Mouse (Mus musculus) hindbrain, embryonic 14.5 days (tissue): ENCODE measurements around the gene Rps16. TPM values are rescaled to one million over a fixed set of nuclear protein-coding genes. Genes with fewer than 3 reads are reported as not detected.

Experiments used
- ATAC-seq: fragments of 200-750 bp; cut with Nextera tagmentation; 2 replicates; pipeline ENCODE4 v1.8.0; 2017; ENCODE audit warnings: moderate number of reproducible peaks, mild to moderate bottlenecking, moderate TSS enrichment, moderate library complexity; ENCODE audit not compliant: low FRiP score
- DNase-seq: peaks from one replicate; pipeline ENCODE4 v3.0.0-alpha.2; 2015; ENCODE audit warnings: low spot score
- H3K27ac ChIP-seq: fragments of 300-500 bp; sonication (generic); 2 replicates; pipeline ENCODE4 v1.5.1; 2014; ENCODE audit warnings: mild to moderate bottlenecking, moderate library complexity
- H3K27me3 ChIP-seq: fragments of 300-500 bp; sonication (generic); 2 replicates; pipeline ENCODE4 v1.6.1; 2014; ENCODE audit warnings: mild to moderate bottlenecking, low read length, mixed read lengths; ENCODE audit not compliant: control insufficient read depth, insufficient read depth
- H3K36me3 ChIP-seq: fragments of 300-500 bp; sonication (generic); replicated peaks from 2 replicates; pipeline ENCODE4 v1.6.1; 2014; ENCODE audit not compliant: control insufficient read depth, insufficient read depth
- H3K4me1 ChIP-seq: fragments of 300-500 bp; sonication (generic); replicated peaks from 2 replicates; pipeline ENCODE4 v1.6.1; 2014; ENCODE audit warnings: antibody characterized with exemption, low read length, mixed read lengths; ENCODE audit not compliant: control insufficient read depth, insufficient read depth
- H3K4me2 ChIP-seq: fragments of 300-500 bp; sonication (generic); replicated peaks from 2 replicates; pipeline ENCODE4 v1.6.1; 2014; ENCODE audit warnings: mild to moderate bottlenecking, moderate library complexity
- H3K4me3 ChIP-seq: fragments of 300-500 bp; sonication (generic); replicated peaks from 2 replicates; pipeline ENCODE4 v1.5.1; 2014; ENCODE audit warnings: mild to moderate bottlenecking, low read length
- H3K9ac ChIP-seq: fragments of 300-500 bp; sonication (generic); 2 replicates; pipeline ENCODE4 v1.6.1; 2014
- H3K9me3 ChIP-seq: fragments of 300-500 bp; sonication (generic); 2 replicates; pipeline ENCODE4 v1.6.1; 2016; ENCODE audit warnings: low read length; ENCODE audit not compliant: control insufficient read depth
- WGBS: fragments of 180-500 bp; shearing (Covaris S2); extraction: QIAGEN DNeasy Blood & Tissue Kit; methylation state at CpG from one replicate; pipeline ENCODE4 v1.1.7; 2014; 5-methylcytosine and 5-hydroxymethylcytosine counted together
- polyA plus RNA-seq: library from polyadenylated mRNA; unstranded; fragments of >200 nt; fragmentation: Nextera tagmentation; extraction: Ambion mirVana; gene quantifications from 2 replicates; pipeline ENCODE4 v1.2.1, GENCODE M21; 2014

Rps16 gene
- polyA plus RNA-seq = 521 and 677 TPM in 2 replicates

GRCm38 (mm10) chr7:28350155-28350883 is at the start of gene Rps16:
TSS of gene Rps16 (plus strand) at chr7:28350652.
- peak; percentile 95 for ATAC-seq

GRCm38 (mm10) chr7:28301616-28302433 is 48.6 kb upstream of the Rps16 start, which contains the start of gene Dll3:
TSS of gene Dll3 (minus strand) at chr7:28302238.
- Histone ChIP-seq H3K4me3 (peak within 1 kb of the TSS; percentile 40), H3K9me3 (no peaks in the 10 kb centered on the region), H3K4me2 (peak within 1 kb of the TSS; percentile 66), H3K9ac (peak within 1 kb of the TSS; percentile 60), H3K4me1 (peaks cover 9% of the 10 kb centered on the region; the same call in 1 of the 2 replicates), H3K27me3 (no peaks in the 10 kb centered on the region), H3K27ac (peak within 1 kb of the TSS; percentile 77), H3K36me3 (peaks cover 22% of the 10 kb centered on the region)
- WGBS = under 1% methylated on average over 30 of the region's 30 CpGs
- peak; percentile 70; the same call in 1 of the 2 replicates for ATAC-seq
- peak; percentile 69 for DNase-seq

More at GRCm38 (mm10) chr7:28350155-28350883, at the start of gene Rps16:
- H3K9me3 ChIP-seq = no peaks in the 10 kb centered on the region
- peaks cover 16% of the 10 kb centered on the region for H3K4me1 ChIP-seq
- H3K27me3 ChIP-seq = no peaks in the 10 kb centered on the region
- DNase-seq = peak; percentile 99
- peak within 1 kb of the TSS; percentile 88 for H3K4me2 ChIP-seq
- H3K27ac ChIP-seq = peak within 1 kb of the TSS; percentile 90
- H3K36me3 ChIP-seq = peaks cover 37% of the 10 kb centered on the region
- WGBS = under 1% methylated on average over 49 of the region's 50 CpGs
- peak within 1 kb of the TSS; percentile 97 for H3K9ac ChIP-seq
- peak within 1 kb of the TSS; percentile 86 for H3K4me3 ChIP-seq

- Histone ChIP-seq H3K9ac (no peak overlapping the region), H3K4me3 (no peak overlapping the region), H3K4me2 (no peak overlapping the region), H3K27me3 (no peaks in the 10 kb centered on the region), H3K36me3 (peaks cover 58% of the 10 kb centered on the region), H3K9me3 (no peaks in the 10 kb centered on the region), H3K27ac (no peak overlapping the region), H3K4me1 (peaks cover 13% of the 10 kb centered on the region; the same call in 1 of the 2 replicates)
- ATAC-seq (no peak), DNase-seq (no peak)
- WGBS = 85% methylated on average over 10 of the region's 10 CpGs
These were observed 44.8 kb upstream of the Rps16 start for GRCm38 (mm10) chr7:28305641-28306040.

DNA sequence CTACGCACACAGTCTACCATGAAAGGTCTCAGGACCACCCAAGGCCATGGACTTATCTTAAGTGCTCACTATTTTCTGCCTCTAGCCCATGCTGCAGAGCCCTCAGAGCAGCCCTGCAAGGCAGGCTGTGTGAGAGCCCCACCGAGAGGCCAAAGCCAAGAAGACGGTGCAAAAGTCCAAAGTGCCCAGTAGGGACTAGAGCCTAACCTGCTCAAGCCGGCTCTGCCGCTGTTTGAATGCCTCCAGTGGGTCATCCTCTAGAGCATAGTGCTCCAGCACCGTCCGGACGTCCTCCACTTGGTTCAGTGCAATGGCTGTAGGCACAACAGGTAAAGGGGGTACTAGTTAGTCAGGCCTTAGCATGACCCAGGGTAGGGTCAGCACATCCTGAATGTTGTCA is 44.2 kb upstream of the Rps16 start:
- Histone ChIP-seq H3K4me2 (no peak overlapping the region), H3K27me3 (no peaks in the 10 kb centered on the region), H3K36me3 (peaks cover 58% of the 10 kb centered on the region), H3K9ac (no peak overlapping the region), H3K27ac (no peak overlapping the region), H3K4me3 (no peak overlapping the region), H3K4me1 (peaks cover 18% of the 10 kb centered on the region; the same call in 1 of the 2 replicates), H3K9me3 (no peaks in the 10 kb centered on the region)
- ATAC-seq (no peak), DNase-seq (no peak)
- 96% methylated on average over 8 of the region's 8 CpGs for WGBS

- DNase-seq = no peak
- Histone ChIP-seq H3K9ac (no peak overlapping the region), H3K27ac (no peak overlapping the region), H3K9me3 (no peaks in the 10 kb centered on the region), H3K4me1 (peaks cover 14% of the 10 kb centered on the region), H3K4me3 (no peak overlapping the region), H3K36me3 (peaks cover 66% of the 10 kb centered on the region), H3K27me3 (no peaks in the 10 kb centered on the region), H3K4me2 (no peak overlapping the region)
- 37% methylated on average over 9 of the region's 9 CpGs for WGBS
- ATAC-seq = no peak
These were observed 40.7 kb upstream of the Rps16 start for GRCm38 (mm10) chr7:28309737-28310136.

DNA sequence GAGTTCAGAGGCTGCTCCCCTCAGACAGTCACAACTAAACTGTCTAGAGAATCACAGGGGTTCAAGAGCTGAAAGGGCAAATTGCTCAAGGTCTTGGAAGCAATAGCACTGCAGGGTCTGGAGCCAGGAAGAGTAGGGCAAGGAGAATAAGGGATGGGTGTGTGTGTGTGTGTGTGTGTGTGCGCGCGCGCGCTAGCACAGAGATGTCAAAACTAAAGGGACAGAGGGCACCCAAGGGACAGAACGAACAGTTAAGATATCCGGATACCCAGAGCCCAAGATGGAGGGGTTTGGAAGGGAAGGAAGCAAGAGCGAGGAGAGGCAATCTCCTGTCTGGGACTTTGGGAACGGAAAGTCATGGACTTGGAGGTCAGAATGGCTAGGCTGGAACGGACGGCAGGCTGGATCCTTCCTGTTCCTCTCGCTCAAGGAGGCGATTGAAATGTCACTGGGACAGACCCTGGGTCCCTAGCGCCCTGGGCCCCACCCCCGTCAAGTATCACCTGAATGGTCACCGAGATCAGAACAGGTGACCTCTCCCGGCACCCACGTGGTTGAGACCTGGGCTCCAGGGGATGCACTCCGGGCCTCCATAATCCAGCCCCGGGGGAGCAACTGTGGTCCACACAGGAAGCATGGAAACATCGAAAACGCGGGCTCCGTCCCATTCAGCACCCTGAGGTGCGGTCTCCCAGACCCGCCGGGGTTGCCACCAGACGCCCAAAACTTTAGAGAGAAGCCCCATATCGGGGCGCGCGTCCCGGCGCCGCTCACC is 39.1 kb upstream of the Rps16 start:
- H3K36me3 ChIP-seq = peaks cover 66% of the 10 kb centered on the region
- 5% methylated on average over 35 of the region's 35 CpGs for WGBS

GRCm38 (mm10) chr7:28311926-28312543 is 38.4 kb upstream of the Rps16 start, which contains the start of gene Timm50:
TSS of gene Timm50 (minus strand) at chr7:28312072.
- WGBS = under 1% methylated on average over 45 of the region's 45 CpGs
- ATAC-seq (peak; percentile 95), DNase-seq (peak; percentile 98)
- peaks cover 14% of the 10 kb centered on the region for H3K4me1 ChIP-seq
- H3K4me2 ChIP-seq = peak within 1 kb of the TSS; percentile 92
- H3K27me3 ChIP-seq = no peaks in the 10 kb centered on the region
- peak within 1 kb of the TSS; percentile 93 for H3K9ac ChIP-seq
- H3K4me3 ChIP-seq = peak within 1 kb of the TSS; percentile 98
- H3K9me3 ChIP-seq = no peaks in the 10 kb centered on the region
- H3K27ac ChIP-seq = peak within 1 kb of the TSS; percentile 71
- H3K36me3 ChIP-seq = peaks cover 66% of the 10 kb centered on the region

More for the DNA sequence above, 39.1 kb upstream of the Rps16 start:
- Histone ChIP-seq H3K27me3 (no peaks in the 10 kb centered on the region), H3K9me3 (no peaks in the 10 kb centered on the region), H3K4me1 (peaks cover 14% of the 10 kb centered on the region), H3K4me2 (peak overlapping the region; percentile 92), H3K27ac (peak overlapping the region; percentile 71), H3K9ac (peak overlapping the region; percentile 93), H3K4me3 (peak overlapping the region; percentile 98)
- DNase-seq = no peak
- ATAC-seq = peak; percentile 60

DNA sequence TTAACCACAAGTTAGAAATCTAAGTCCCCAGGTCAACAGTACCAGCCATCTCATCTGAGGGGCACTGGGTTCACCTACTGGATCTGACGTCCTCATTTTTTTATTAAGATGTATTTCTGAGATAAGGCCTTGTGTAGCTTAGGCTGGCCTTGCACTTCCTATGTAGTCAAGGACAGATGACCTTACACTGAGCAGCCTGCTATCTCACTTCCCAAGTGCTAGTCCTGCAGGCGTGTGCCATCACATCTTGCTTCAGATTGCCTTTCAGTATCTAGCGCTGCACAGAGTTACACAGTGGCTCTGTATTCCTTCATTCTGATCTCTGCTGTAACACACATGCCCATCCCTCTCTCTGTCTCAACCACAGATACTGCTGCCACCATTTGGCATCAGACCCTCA is 32.4 kb upstream of the Rps16 start:
- no peak overlapping the region for H3K4me2 ChIP-seq
- 91% methylated on average over 3 of the region's 3 CpGs for WGBS
- no peaks in the 10 kb centered on the region for H3K9me3 ChIP-seq
- no peak overlapping the region for H3K27ac ChIP-seq
- ATAC-seq (no peak), DNase-seq (no peak)
- H3K27me3 ChIP-seq = no peaks in the 10 kb centered on the region
- H3K36me3 ChIP-seq = peaks cover 93% of the 10 kb centered on the region
- no peak overlapping the region for H3K4me3 ChIP-seq
- no peaks in the 10 kb centered on the region for H3K4me1 ChIP-seq
- H3K9ac ChIP-seq = no peak overlapping the region
